Mouse (Mus musculus) liver, embryonic 14 days (tissue): ENCODE measurements around the gene Il17c. TPM values are rescaled to one million over a fixed set of nuclear protein-coding genes. Genes with fewer than 3 reads are reported as not detected.

Experiments
- polyA plus RNA-seq: library from polyadenylated mRNA; depleted of rRNA; stranded (reverse); fragments of >200 nt; gene quantifications from 2 replicates; pipeline ENCODE4 v1.2.3, GENCODE M21; 2012; rRNA removed

Gene Il17c
- 0.08 and 0.10 TPM in 2 replicates for polyA plus RNA-seq

GRCm38 (mm10) chr8:122421376-122422070 is at the start of gene Il17c:
TSS of gene Il17c (plus strand) at chr8:122422020.

GRCm38 (mm10) chr8:122376365-122377231 is 45.2 kb upstream of the Il17c start, which contains the start of gene Zc3h18:
TSS of gene Zc3h18 (plus strand) at chr8:122376609.

GRCm38 (mm10) chr8:122432443-122433268 is 10.8 kb downstream of the Il17c start, which contains the start of gene Cyba:
TSS of gene Cyba (minus strand) at chr8:122432930.

GRCm38 (mm10) chr8:122443262-122444006 is 21.6 kb downstream of the Il17c start, which contains the start of gene Mvd:
TSS of gene Mvd (minus strand) at chr8:122443422.

GRCm38 (mm10) chr8:122460524-122461472 is 39.0 kb downstream of the Il17c start, which contains the start of gene Snai3:
TSS of gene Snai3 (minus strand) at chr8:122460733.

Other genes starting within 250 kb of the Il17c start
- gene Zfpm1, start 139.9 kb upstream of the Il17c start, polyA plus RNA-seq, result 56.8 and 69.6 TPM in 2 replicates
- not detected in 2 replicates for gene Trhr2, start 61.3 kb upstream of the Il17c start, polyA plus RNA-seq
- gene Zc3h18, start 45.4 kb upstream of the Il17c start, polyA plus RNA-seq, result 20.3 and 21.4 TPM in 2 replicates
- 64.4 and 75.2 TPM in 2 replicates for gene Cyba, start 10.9 kb downstream of the Il17c start, polyA plus RNA-seq
- gene Mvd, start 21.4 kb downstream of the Il17c start, polyA plus RNA-seq, result 18.8 and 20.3 TPM in 2 replicates
- 0.14 and 0.17 TPM in 2 replicates for gene Snai3, start 38.7 kb downstream of the Il17c start, polyA plus RNA-seq
- gene Rnf166, start 54.0 kb downstream of the Il17c start, polyA plus RNA-seq, result 9.0 and 11.7 TPM in 2 replicates
- 11.3 and 11.4 TPM in 2 replicates for gene Ctu2, start 54.1 kb downstream of the Il17c start, polyA plus RNA-seq
- 52.1 and 60.1 TPM in 2 replicates for gene Piezo1, start 129.3 kb downstream of the Il17c start, polyA plus RNA-seq
- gene Cdt1, start 146.0 kb downstream of the Il17c start, polyA plus RNA-seq, result 58.4 and 71.0 TPM in 2 replicates
- 81.5 and 95.1 TPM in 2 replicates for gene Aprt, start 154.9 kb downstream of the Il17c start, polyA plus RNA-seq
- gene Galns, start 189.4 kb downstream of the Il17c start, polyA plus RNA-seq, result 3.9 and 4.5 TPM in 2 replicates
- gene Trappc2l, start 189.6 kb downstream of the Il17c start, polyA plus RNA-seq, result 23.7 and 27.7 TPM in 2 replicates
- gene Pabpn1l, start 200.7 kb downstream of the Il17c start, polyA plus RNA-seq, result not detected in 2 replicates